Mouse (Mus musculus) frontal cortex, postnatal 25 days (tissue): Measurements from ENCODE around the gene Snapc3.
"Not testable (repeated sequence)": the region's sequence is repeated elsewhere in the genome, so short reads cannot be mapped to it uniquely, and the experiment has no call there.

Experiments
- DNase-seq, 2 experiments: peaks; one replicate each; pipeline ENCODE4 v3.0.0; 2022; ENCODE audit warnings: low spot score in 2 of 2

Snapc3 gene

GRCm38 (mm10) chr4:83417820-83418186, 279 bp downstream of the Snapc3 start:
- no peak for DNase-seq

DNA sequence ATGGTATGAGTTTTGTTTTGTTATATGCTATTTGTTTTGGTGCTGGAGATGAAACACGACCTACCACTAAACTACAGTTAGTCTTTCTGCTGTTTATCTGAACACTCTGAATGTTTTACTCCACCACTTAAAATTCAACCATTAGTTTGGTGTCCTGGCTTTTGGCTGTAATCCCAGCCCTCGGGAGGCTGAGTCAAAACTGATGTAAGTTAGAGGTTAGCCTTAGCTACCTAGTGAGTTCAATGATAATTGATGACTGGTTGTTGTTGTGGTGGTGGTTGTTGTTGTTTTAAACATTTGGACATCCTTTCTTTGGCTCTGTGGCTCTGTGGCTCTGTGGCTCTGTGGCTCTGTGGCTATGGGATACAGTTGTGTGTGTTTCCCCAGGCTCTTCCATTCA, 1.3 kb downstream of the Snapc3 start:
- no peak for DNase-seq

DNA sequence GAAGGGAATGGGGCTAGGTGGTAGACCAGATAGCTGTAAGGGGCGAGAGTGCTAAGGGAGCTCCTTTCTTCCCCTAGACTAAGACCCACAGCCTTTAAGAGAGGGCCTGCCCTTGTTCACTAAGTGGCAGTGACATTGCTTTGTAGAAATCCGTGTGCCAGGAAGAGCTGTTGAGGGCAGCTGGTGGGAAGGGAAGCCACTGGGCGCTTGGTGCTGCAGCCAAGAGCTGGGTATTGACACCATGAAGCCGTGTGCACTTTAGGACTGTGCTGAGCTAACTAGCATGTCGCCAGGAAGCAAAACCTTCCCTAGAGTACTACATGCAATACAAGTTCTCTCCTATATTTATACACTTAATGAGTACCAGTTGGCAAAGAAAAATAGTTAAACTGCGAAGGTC, 6.1 kb downstream of the Snapc3 start:
- no peak for DNase-seq

GRCm38 (mm10) chr4:83425119-83425518, 7.6 kb downstream of the Snapc3 start:
- no peak for DNase-seq

DNA sequence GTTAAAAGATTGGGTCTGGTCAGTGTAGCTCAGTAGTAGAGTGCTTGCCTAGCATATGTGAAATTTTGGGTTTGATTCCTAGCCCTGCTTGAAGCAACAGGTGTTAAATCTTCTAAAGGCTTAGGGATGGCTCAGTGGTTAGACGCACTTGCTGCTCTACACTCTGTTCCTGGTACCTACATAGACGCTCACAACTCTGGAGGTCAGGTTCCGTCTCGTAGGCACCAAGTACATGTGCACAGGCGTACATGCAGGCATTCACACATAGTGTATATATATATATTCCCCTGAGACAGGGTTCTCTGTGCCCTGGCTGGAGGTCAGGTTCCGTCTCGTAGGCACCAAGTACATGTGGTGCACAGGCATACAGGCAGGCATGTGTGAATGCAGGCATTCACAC, 9.6 kb downstream of the Snapc3 start:
- DNase-seq: no peak

GRCm38 (mm10) chr4:83427696-83428095, 10.2 kb downstream of the Snapc3 start:
- no peak for DNase-seq

DNA sequence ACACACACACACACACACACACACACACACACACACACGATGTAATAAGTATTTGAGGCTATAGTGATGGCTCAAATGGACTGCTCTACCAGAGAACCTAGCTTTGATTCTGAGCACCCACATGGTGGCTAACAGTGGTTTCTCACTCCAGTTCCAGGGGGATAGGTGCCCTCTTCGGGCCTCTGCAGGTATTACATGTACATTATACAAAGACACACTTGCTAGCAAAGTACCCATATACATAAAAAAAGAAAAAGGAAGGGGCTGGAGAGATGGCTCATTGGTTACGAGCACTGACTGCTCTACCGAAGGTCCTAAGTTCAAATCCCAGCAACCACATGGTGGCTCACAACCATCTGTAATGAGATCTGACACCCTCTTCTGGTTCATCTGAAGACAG, 11.3 kb downstream of the Snapc3 start:
- DNase-seq: no peak

DNA sequence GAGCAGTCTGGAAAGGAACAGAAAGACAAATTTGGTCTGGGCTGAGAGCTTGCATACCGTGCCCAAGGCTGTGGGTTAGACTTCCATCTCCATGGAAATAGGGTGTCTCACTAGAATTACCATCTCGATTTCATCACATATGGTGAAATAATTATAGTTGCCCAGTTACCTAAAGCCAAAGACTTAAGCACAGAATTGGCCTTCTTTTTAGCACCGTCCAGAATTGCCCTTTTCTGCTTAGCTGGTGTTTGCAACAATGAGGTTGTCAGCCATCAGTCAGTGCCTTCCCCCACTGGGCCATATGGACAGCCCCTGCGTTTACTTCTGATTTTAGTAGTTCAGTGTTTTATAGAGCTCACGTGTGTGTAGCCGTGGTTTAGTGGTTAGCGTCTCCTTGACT, 14.4 kb downstream of the Snapc3 start:
- no peak for DNase-seq

GRCm38 (mm10) chr4:83432901-83433300, 15.4 kb downstream of the Snapc3 start:
- no peak for DNase-seq

DNA sequence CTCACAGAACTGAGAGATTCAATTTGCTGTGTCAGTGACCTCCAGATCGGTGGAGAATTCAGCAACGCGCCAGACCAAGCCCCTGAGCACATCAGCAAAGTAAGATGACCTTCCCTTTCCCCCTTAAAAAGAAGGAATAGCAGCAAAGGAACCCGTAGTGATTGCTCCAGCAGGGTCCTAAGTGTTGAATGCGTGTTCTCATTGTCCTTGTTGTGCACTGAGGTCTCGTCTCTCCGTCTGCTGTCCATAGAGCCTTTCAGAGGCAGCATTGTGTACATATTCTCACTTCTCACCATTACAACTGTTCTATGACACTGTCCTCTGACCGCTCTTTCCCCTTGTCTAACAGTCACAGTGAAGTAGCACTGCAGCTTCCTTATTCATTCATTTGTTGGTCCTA, 18.9 kb downstream of the Snapc3 start:
- no peak for DNase-seq

DNA sequence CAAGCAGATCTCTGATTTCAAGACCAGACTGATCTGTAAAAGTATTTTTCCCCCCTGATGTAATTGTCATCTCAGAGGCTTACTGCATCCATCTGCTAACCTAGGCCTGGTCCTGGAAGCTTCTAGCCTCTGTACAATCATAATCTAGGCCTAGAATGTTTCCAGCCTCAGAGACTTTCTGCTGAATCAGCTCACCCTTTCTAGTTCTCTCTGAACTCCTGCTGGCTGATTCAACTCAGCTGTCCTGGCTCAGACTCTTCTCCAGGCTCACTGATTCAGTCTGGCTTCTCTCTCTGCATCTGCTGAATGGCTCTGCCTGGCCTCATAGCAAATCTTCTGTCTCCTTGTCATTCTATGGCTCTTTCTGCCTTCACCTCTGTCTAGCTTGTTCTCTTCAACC, 20.6 kb downstream of the Snapc3 start:
- no peak for DNase-seq

DNA sequence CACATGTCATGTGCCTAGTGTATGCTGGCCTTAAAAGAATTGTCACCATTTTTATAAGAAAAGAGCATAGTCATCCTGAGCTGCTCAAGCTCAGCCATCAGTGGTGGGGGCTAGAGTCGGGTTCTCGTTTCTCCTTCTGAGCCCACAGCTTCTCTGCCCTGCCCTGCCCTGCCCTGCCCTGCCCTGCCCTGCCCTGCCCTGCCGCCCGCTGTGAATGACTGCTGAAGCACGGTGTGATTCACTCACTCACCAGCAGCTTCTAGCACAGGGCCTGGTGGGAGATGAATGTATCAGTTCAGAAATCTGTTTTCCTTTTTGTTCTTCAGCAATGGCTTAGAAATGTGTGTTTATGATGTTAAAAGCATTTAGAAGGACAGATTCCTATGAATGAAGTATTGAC, 21.5 kb downstream of the Snapc3 start:
- no peak for DNase-seq

GRCm38 (mm10) chr4:83441050-83441449, 23.5 kb downstream of the Snapc3 start:
- DNase-seq: no peak

DNA sequence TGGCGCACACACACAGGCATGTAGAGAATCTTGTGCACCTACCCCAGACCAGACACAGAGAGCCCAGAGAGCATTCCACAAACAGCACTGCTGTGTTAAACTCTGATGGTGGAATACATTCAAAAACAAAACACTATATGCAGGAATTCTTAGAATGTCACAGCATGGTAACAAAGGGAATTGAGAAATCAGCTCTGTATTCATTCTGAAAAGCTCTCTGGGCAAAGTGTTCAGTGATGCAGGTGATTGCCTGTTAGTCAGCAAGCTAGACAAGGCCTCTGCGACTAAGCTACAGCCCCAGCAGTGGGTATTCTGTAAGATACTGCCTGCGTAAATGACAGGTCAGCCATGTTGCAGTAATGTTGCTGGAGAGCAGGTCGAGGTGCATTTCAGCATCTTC, 33.3 kb downstream of the Snapc3 start:
- no peak for DNase-seq

- no peak for DNase-seq
Measured at GRCm38 (mm10) chr4:83460106-83460505, 42.6 kb downstream of the Snapc3 start.

GRCm38 (mm10) chr4:83464827-83465226, 47.3 kb downstream of the Snapc3 start:
- DNase-seq: no peak

DNA sequence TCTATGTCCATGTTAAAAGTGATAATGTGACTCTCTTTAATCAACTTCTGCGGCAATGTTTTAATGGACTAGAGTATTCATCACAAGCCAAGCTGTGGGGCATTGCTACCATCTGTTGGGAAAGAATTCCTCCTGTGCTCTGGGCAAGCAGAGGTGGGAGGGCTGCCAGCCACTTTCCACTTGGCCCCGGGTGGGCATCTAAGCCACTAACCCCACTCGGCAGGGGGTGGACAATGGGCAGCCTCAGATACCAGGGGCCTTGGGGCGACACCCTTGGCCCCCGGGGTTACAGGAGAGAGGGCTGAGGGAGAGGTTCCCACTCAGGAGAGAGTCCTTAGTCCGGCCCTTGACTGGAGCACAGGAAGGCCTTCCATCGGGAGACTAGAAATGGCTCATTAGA, 50.1 kb downstream of the Snapc3 start:
- no peak for DNase-seq

GRCm38 (mm10) chr4:83468208-83468607, 50.7 kb downstream of the Snapc3 start:
- DNase-seq: no peak

GRCm38 (mm10) chr4:83485250-83485649, 67.7 kb downstream of the Snapc3 start:
- DNase-seq: no peak

DNA sequence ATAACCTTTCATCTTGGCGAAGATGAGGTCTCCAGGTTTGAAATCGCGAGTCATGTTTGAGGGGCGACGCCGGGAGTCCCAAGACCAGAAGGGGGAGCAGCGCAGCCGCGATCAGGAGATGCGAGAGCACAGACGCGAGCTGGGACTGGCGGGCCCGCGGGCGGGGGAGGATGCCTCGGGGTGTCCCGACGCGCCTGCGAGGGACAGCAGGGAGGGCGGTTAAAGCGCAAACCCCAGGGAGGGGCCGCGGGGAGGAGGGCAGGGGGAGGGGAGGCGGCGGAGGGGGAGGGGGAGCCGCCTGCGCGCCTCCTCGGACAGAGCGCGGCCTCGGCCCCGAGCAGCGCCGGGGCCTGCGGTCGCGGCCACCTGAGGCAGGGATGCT, 68.2 kb downstream of the Snapc3 start:
- DNase-seq: peak; percentile 68 to 69

GRCm38 (mm10) chr4:83486117-83486901, 68.8 kb downstream of the Snapc3 start, which contains the start of gene Psip1:
TSS of gene Psip1 (minus strand) at chr4:83486459.
- DNase-seq: peak; percentile 85 to 87

DNA sequence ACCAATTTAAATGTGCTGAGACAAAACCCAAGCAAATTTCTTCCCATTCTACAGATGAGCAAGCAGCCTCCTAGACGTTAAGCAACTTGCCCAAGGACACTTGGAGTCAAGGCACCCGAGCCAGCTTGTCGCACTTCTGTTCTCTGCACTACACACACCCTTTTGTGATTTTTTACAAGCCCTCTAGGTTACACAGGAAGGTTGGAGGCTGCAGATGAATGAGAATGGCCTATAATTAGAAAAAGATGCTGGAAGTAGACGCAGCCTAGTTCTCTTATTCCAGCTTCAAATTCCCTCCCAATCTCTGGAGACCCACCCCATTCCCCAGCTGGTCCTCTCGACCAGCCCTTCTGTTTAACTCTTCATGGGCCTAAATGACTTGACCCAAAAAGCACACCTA, 71.6 kb downstream of the Snapc3 start:
- no peak for DNase-seq

- no peak for DNase-seq
Measured at GRCm38 (mm10) chr4:83493112-83493511, 75.6 kb downstream of the Snapc3 start.

DNA sequence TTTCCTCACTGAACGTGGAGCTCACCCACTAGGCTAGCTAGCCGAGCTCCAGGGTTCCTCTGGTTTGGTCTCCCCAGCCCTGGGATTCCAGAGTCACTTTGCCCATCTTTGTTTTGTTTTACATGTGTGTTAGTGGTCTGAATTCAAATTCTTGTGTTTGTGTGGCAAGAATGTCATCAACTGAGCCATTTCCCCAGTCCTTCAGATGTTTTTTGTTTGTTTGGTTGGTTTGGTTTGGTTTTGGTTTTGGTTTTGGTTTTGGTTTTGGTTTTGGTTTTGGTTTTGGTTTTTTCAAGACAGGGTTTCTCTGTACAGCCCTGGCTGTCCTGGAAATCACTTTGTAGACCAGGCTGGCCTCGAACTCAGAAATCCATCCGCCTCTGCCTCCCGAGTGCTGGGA, 79.5 kb downstream of the Snapc3 start:
- not testable (repeated sequence) for DNase-seq
